Mouse (Mus musculus) heart, postnatal 0 days (tissue): ENCODE measurements around the gene Sgsh.

Source experiments
- CTCF ChIP-seq: IDR thresholded peaks from 2 replicates; pipeline ENCODE4 v1.5.1; 2016; ENCODE audit warnings: antibody characterized with exemption, control low read depth, low read depth
- EP300 ChIP-seq: IDR thresholded peaks from 2 replicates; pipeline ENCODE4 v1.6.1; 2016; ENCODE audit warnings: antibody characterized with exemption, low read depth

- TF ChIP-seq CTCF (no peak), EP300 (no peak)
Measured at GRCm38 (mm10) chr11:119359089-119359488, 3.8 kb upstream of the Sgsh start.
